ENCODE assay signal across 23 mouse cellular contexts in the genomic region with DNA sequence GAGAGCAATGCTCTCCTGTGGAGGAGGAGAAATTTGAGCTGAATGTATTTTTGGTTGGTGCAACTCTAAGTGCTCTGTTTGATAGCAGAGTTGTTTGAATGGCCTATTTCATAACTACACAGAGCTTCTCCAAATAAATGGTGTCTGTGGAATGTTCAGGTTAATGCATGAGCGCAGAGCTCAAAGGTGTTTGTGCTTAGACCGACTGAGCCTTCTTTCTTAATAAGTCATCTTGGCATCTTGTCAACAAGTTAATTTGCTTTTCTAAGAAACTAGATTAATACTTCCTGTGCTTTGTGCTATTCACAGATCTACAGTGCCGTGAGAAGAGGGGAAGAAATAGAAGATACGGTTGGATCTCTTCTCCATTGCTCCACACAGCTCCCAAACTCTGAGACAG.
DNase-seq lines count a peak whose midpoint lies in the region; ATAC-seq and TF ChIP-seq lines count a peak whose summit lies in the region.
"Had no signal": no experiment of that assay in that cellular context is flagged by ENCODE, and none has a peak within 500 bp of the region (broad histone marks: within the 10 kb centered on the region; RNA-seq: fewer than 3 reads in every experiment).

No protein-coding gene starts in this region.

- no peak overlapping the region for H3K9ac ChIP-seq in heart, postnatal 0 days (replicated peaks; ENCODE audit: low read depth, low read length)
- H3K9ac ChIP-seq in kidney, postnatal 0 days (ENCODE audit: low read depth, low read length) = no peak overlapping the region
- H3K9ac ChIP-seq in kidney, embryonic 14.5 days (ENCODE audit: low read depth, low read length) = no peak overlapping the region
- H3K9ac ChIP-seq: embryonic facial prominence, embryonic 13.5 days; embryonic facial prominence, embryonic 15.5 days; forebrain, embryonic 12.5 days had no signal

- no peak overlapping the region for H3K4me3 ChIP-seq in heart, postnatal 0 days (ENCODE audit: low read depth, low read length)
- no peak overlapping the region for H3K4me3 ChIP-seq in kidney, postnatal 0 days (replicated peaks; ENCODE audit: low read depth, low read length)
- no peak overlapping the region for H3K4me3 ChIP-seq in kidney, embryonic 14.5 days (ENCODE audit: low read length)
- H3K4me3 ChIP-seq: embryonic facial prominence, embryonic 13.5 days; embryonic facial prominence, embryonic 15.5 days; erythroblast, embryonic 14.5 days; forebrain, embryonic 10.5 days; forebrain, embryonic 12.5 days had no signal

- CTCF ChIA-PET in Patski (lab: Charles Lee) = interaction anchor here (0.8 to 2.2 kb wide), 4 partner anchors 10 to 34 kb away, joined by 3 to 6 read pairs (median 3); no protein-coding TSS in a partner anchor

- H3K27ac ChIP-seq in heart, postnatal 0 days (ENCODE audit: low read depth) = peak overlapping the region; percentile 25; the same call in 1 of the 2 replicates
- no peak overlapping the region for H3K27ac ChIP-seq in kidney, postnatal 0 days
- no peak overlapping the region for H3K27ac ChIP-seq in kidney, embryonic 14.5 days (ENCODE audit: low read depth, low read length)
- H3K27ac ChIP-seq: embryonic facial prominence, embryonic 13.5 days; embryonic facial prominence, embryonic 15.5 days; forebrain, embryonic 10.5 days; forebrain, embryonic 12.5 days had no signal

- DNase-seq in heart, postnatal 0 days (ENCODE audit: low spot score) = no peak
- DNase-seq in heart, postnatal 36 days = no peak
- peak; percentile 25 for DNase-seq in kidney, postnatal 0 days (ENCODE audit: low spot score)
- DNase-seq in Patski (ENCODE audit: low read depth, low spot score) = peak; percentile 56
- DNase-seq in thymus, postnatal 10 days (ENCODE audit: low spot score in 2 of 2) = no peak
- DNase-seq: adrenal gland, adult 2 months; adrenal gland, postnatal 10 days; adrenal gland, postnatal 25 days; cerebellum, adult 11 months; cerebellum, adult 18-20 months; cerebellum, adult 8-10 months; cerebellum, adult 9-11 months; cerebellum, postnatal 14 days; cerebellum, postnatal 36 days; embryo, embryonic 11 days had no signal

- in situ Hi-C loops in Patski (cut with MboI; ENCODE audit: low pct_unique_long_range_greater_than_20kb) = no loop called here

- TF ChIP-seq CTCF in heart, postnatal 0 days (IDR thresholded peaks at IDR 0.05; ENCODE audit: low read depth) = no peak
- TF ChIP-seq CTCF in kidney, postnatal 0 days (IDR thresholded peaks at IDR 0.05; ENCODE audit: low read depth) = no peak
- no peak for TF ChIP-seq CTCF in Patski (IDR thresholded peaks at IDR 0.05)

- no peak for ATAC-seq in heart, postnatal 0 days (ENCODE audit: insufficient read depth, low read depth)
- no peak for ATAC-seq in kidney, postnatal 0 days (replicated peaks; ENCODE audit: low FRiP score, low read depth)
- no peak for ATAC-seq in kidney, embryonic 14.5 days (ENCODE audit: low FRiP score, low TSS enrichment)
- peak; percentile 78 for ATAC-seq in Patski
- ATAC-seq: forebrain, embryonic 14.5 days; forebrain, embryonic 16.5 days had no signal

- no peaks in the 10 kb centered on the region for H3K36me3 ChIP-seq in heart, postnatal 0 days (replicated peaks; ENCODE audit: control insufficient read depth, insufficient read depth, low read length)
- H3K36me3 ChIP-seq in kidney, postnatal 0 days (ENCODE audit: insufficient read depth, low read length) = no peaks in the 10 kb centered on the region
- no peaks in the 10 kb centered on the region for H3K36me3 ChIP-seq in kidney, embryonic 14.5 days (ENCODE audit: control insufficient read depth, insufficient read depth, low read length)
- H3K36me3 ChIP-seq: embryonic facial prominence, embryonic 13.5 days; embryonic facial prominence, embryonic 15.5 days; forebrain, embryonic 10.5 days; forebrain, embryonic 12.5 days had no signal

- no peaks in the 10 kb centered on the region for H3K9me3 ChIP-seq in heart, postnatal 0 days (replicated peaks; ENCODE audit: control insufficient read depth, low read length)
- H3K9me3 ChIP-seq in kidney, postnatal 0 days (replicated peaks; ENCODE audit: low read length) = no peaks in the 10 kb centered on the region
- H3K9me3 ChIP-seq in kidney, embryonic 14.5 days (ENCODE audit: control insufficient read depth, low read length) = no peaks in the 10 kb centered on the region
- H3K9me3 ChIP-seq: embryonic facial prominence, embryonic 13.5 days; embryonic facial prominence, embryonic 15.5 days; forebrain, embryonic 10.5 days; forebrain, embryonic 12.5 days had no signal

- H3K4me1 ChIP-seq in heart, postnatal 0 days (ENCODE audit: control insufficient read depth, insufficient read depth) = peaks cover 11% of the 10 kb centered on the region
- no peaks in the 10 kb centered on the region for H3K4me1 ChIP-seq in kidney, postnatal 0 days (replicated peaks; ENCODE audit: insufficient read depth, low read length)
- no peaks in the 10 kb centered on the region for H3K4me1 ChIP-seq in kidney, embryonic 14.5 days (ENCODE audit: control insufficient read depth, insufficient read depth, low read length)
- H3K4me1 ChIP-seq: embryonic facial prominence, embryonic 15.5 days had no signal

- intact Hi-C loops in heart, postnatal 36 days (cut with DNase I) = no loop called here

- WGBS in heart, postnatal 0 days = 50% methylated on average over 4 of the region's 4 CpGs
- 42% methylated on average over 4 of the region's 4 CpGs for WGBS in kidney, postnatal 0 days
- 62% methylated on average over 4 of the region's 4 CpGs for WGBS in kidney, embryonic 14.5 days

- no peak for TF ChIP-seq EP300 in heart, postnatal 0 days (IDR thresholded peaks at IDR 0.05; ENCODE audit: low read depth)

- H3K27me3 ChIP-seq in heart, postnatal 0 days (ENCODE audit: control insufficient read depth, insufficient read depth, low read length) = no peaks in the 10 kb centered on the region
- no peaks in the 10 kb centered on the region for H3K27me3 ChIP-seq in kidney, postnatal 0 days (ENCODE audit: insufficient read depth, low read length)
- H3K27me3 ChIP-seq in kidney, embryonic 14.5 days (ENCODE audit: control insufficient read depth, insufficient read depth, low read length) = no peaks in the 10 kb centered on the region
- H3K27me3 ChIP-seq in Patski = no peaks in the 10 kb centered on the region
- H3K27me3 ChIP-seq: embryonic facial prominence, embryonic 13.5 days; embryonic facial prominence, embryonic 15.5 days; forebrain, embryonic 12.5 days had no signal

- POLR2A ChIA-PET in Patski (lab: Charles Lee) = interaction anchor here (0.7 to 1.3 kb wide), 2 partner anchors 10 to 216 kb away, joined by 3 read pairs; a partner anchor contains a TSS

- no peak overlapping the region for H3K4me2 ChIP-seq in heart, postnatal 0 days (ENCODE audit: low read depth, low read length)
- no peak overlapping the region for H3K4me2 ChIP-seq in kidney, postnatal 0 days (ENCODE audit: low read length)
- no peak overlapping the region for H3K4me2 ChIP-seq in kidney, embryonic 14.5 days (replicated peaks; ENCODE audit: low read depth, low read length)
- H3K4me2 ChIP-seq: embryonic facial prominence, embryonic 13.5 days; embryonic facial prominence, embryonic 15.5 days; forebrain, embryonic 12.5 days had no signal

Comparison
In these comparisons a context has a peak if more than half of its experiments do, and no peak if none do; other contexts are left out.
1. DNase-seq: peak in kidney, postnatal 0 days (single experiment) and Patski (single experiment); none in heart, postnatal 0 days (single experiment), heart, postnatal 36 days (0 of 2) and thymus, postnatal 10 days (0 of 2).